Mouse (Mus musculus): Measurements from ENCODE around the gene Cct4. TPM values are rescaled to one million over a fixed set of nuclear protein-coding genes. Genes with fewer than 3 reads are reported as not detected.

Gene Cct4
- polyA plus RNA-seq (2012; ENCODE audit: insufficient read depth, insufficient read length, missing spikeins) = 98.0 and 116 TPM in 2 replicates

- H3K4me3 ChIP-seq (ENCODE audit: insufficient read depth, low read depth, low read length) = peak within 1 kb of the TSS; percentile 88
- H3K4me1 ChIP-seq (ENCODE audit: control insufficient read depth, insufficient read depth, insufficient read length, low read length) = peaks cover 6% of the 10 kb centered on the region; the same call in 1 of the 2 replicates
- peak within 1 kb of the TSS; percentile 78 for H3K27ac ChIP-seq (replicated peaks; ENCODE audit: low read depth, low read length)
Measured at GRCm38 (mm10) chr11:22990393-22991126, at the start of gene Cct4. Gene Cct4 (plus strand): TSS chr11:22990519.

DNA sequence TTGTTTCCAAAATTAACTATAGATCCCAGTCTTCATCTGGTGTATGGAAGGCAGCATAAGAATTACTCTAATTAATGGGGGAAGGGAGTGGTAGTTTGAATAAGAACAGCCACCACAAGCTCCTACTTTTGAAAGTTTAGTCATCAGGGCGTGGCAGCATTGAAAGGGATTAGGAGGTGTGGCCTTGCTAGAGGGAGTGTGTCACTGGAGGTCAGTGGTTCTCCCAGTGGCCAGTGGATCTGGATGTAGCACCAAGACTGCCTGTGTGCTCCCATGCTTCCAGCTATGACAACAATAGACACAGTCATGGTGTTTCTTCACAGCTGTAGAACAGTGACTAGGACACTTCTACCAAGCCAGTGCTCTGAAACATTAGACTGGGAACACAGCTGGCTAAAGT, 41.2 kb upstream of the Cct4 start:
- Histone ChIP-seq H3K27ac (replicated peaks; ENCODE audit: low read depth, low read length) (no peak overlapping the region), H3K4me3 (ENCODE audit: insufficient read depth, low read depth, low read length) (no peak overlapping the region), H3K4me1 (ENCODE audit: control insufficient read depth, insufficient read depth, insufficient read length, low read length) (no peaks in the 10 kb centered on the region)

GRCm38 (mm10) chr11:22950131-22950530, 40.2 kb upstream of the Cct4 start:
- no peak overlapping the region for H3K4me3 ChIP-seq (ENCODE audit: insufficient read depth, low read depth, low read length)
- H3K27ac ChIP-seq (replicated peaks; ENCODE audit: low read depth, low read length) = no peak overlapping the region
- H3K4me1 ChIP-seq (ENCODE audit: control insufficient read depth, insufficient read depth, insufficient read length, low read length) = no peaks in the 10 kb centered on the region

GRCm38 (mm10) chr11:22952668-22953067, 37.7 kb upstream of the Cct4 start:
- no peaks in the 10 kb centered on the region for H3K4me1 ChIP-seq (ENCODE audit: control insufficient read depth, insufficient read depth, insufficient read length, low read length)
- no peak overlapping the region for H3K4me3 ChIP-seq (ENCODE audit: insufficient read depth, low read depth, low read length)
- no peak overlapping the region for H3K27ac ChIP-seq (replicated peaks; ENCODE audit: low read depth, low read length)

GRCm38 (mm10) chr11:22956346-22956745, 34.0 kb upstream of the Cct4 start:
- H3K4me3 ChIP-seq (ENCODE audit: insufficient read depth, low read depth, low read length) = no peak overlapping the region
- no peaks in the 10 kb centered on the region for H3K4me1 ChIP-seq (ENCODE audit: control insufficient read depth, insufficient read depth, insufficient read length, low read length)
- H3K27ac ChIP-seq (replicated peaks; ENCODE audit: low read depth, low read length) = no peak overlapping the region

DNA sequence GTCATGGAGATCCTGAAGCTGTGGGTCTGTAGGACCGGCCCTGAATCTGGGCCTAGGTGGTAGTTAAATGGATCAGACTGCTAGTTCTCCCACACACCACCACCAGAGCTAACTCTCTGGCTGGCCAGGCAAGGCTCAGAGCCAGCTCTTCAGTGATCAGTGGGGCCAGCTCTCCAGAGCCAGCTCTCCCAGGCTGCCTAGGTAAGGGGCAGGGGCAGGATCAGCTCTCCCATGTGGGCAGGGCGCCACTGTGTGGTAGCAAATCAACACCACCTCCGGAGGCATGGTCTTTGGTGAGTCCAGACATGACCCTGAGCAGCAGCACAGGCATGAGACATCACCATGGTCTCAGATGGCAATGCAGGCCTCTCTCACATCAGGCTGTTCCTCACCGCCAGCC, 33.5 kb upstream of the Cct4 start:
- H3K27ac ChIP-seq (replicated peaks; ENCODE audit: low read depth, low read length) = no peak overlapping the region
- H3K4me3 ChIP-seq (ENCODE audit: insufficient read depth, low read depth, low read length) = no peak overlapping the region
- no peaks in the 10 kb centered on the region for H3K4me1 ChIP-seq (ENCODE audit: control insufficient read depth, insufficient read depth, insufficient read length, low read length)

DNA sequence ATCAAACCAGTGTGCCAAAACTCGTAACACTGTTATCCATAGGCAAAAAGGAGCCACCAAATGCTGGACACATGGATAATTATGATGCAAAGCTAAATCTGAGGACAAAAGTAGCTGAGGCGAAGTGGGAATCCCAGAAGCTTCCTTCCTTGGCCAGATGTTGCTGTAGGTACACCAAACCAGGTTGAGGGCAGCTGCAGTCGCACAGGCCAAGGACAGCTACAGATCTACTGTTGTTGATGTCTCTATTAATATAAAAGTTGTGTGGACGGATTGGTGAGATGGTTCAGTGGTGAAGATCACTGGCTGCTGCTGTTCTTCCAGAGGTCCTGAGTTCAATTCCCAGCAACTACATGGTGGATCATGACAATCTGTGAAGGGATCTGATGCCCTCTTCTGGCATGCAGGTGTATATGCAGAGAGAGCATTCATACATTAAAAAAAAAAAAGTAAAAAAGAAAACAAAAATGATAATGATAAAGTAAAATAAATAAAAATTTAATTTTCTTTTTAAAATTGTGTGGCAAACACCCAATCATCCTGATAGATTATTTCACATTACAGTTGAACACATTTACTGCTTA, 32.4 kb upstream of the Cct4 start:
- Histone ChIP-seq H3K27ac (replicated peaks; ENCODE audit: low read depth, low read length) (no peak overlapping the region), H3K4me3 (ENCODE audit: insufficient read depth, low read depth, low read length) (no peak overlapping the region), H3K4me1 (ENCODE audit: control insufficient read depth, insufficient read depth, insufficient read length, low read length) (no peaks in the 10 kb centered on the region)

DNA sequence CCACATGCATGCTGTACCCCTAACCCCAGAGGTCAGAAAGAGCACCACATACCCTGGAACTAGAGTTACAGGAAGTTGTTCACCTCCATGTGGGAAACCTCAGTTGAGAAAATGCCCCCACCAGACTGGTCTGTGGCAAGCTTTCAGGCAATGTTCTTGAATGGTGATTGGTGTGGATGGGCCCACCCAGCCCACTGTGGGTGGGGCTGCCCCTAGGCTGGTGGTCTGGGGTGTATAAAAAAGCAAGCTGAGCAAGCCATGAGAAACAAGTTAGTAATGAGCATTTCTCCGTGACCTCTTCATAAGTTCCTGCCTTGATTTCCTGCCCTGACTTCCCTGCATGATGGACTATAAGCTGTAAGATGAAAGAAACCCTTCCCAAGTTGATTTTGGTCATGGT, 28.2 kb upstream of the Cct4 start:
- no peak overlapping the region for H3K27ac ChIP-seq (replicated peaks; ENCODE audit: low read depth, low read length)
- no peak overlapping the region for H3K4me3 ChIP-seq (ENCODE audit: insufficient read depth, low read depth, low read length)
- no peaks in the 10 kb centered on the region for H3K4me1 ChIP-seq (ENCODE audit: control insufficient read depth, insufficient read depth, insufficient read length, low read length)

- no peak overlapping the region for H3K4me3 ChIP-seq (ENCODE audit: insufficient read depth, low read depth, low read length)
- no peak overlapping the region for H3K27ac ChIP-seq (replicated peaks; ENCODE audit: low read depth, low read length)
- H3K4me1 ChIP-seq (ENCODE audit: control insufficient read depth, insufficient read depth, insufficient read length, low read length) = no peaks in the 10 kb centered on the region
Measured at GRCm38 (mm10) chr11:22964401-22964800, 25.9 kb upstream of the Cct4 start.

GRCm38 (mm10) chr11:22965503-22965902, 24.8 kb upstream of the Cct4 start:
- H3K4me1 ChIP-seq (ENCODE audit: control insufficient read depth, insufficient read depth, insufficient read length, low read length) = no peaks in the 10 kb centered on the region
- H3K4me3 ChIP-seq (ENCODE audit: insufficient read depth, low read depth, low read length) = no peak overlapping the region
- H3K27ac ChIP-seq (replicated peaks; ENCODE audit: low read depth, low read length) = no peak overlapping the region

- Histone ChIP-seq H3K27ac (replicated peaks; ENCODE audit: low read depth, low read length) (no peak overlapping the region), H3K4me3 (ENCODE audit: insufficient read depth, low read depth, low read length) (no peak overlapping the region), H3K4me1 (ENCODE audit: control insufficient read depth, insufficient read depth, insufficient read length, low read length) (no peaks in the 10 kb centered on the region)
Measured at GRCm38 (mm10) chr11:22969486-22969885, 20.8 kb upstream of the Cct4 start.

GRCm38 (mm10) chr11:22970546-22970945, 19.8 kb upstream of the Cct4 start:
- Histone ChIP-seq H3K4me1 (ENCODE audit: control insufficient read depth, insufficient read depth, insufficient read length, low read length) (0 out of 2 replicates have a peak, but pooled peaks cover 2% of the 10 kb centered on the region), H3K27ac (replicated peaks; ENCODE audit: low read depth, low read length) (no peak overlapping the region), H3K4me3 (ENCODE audit: insufficient read depth, low read depth, low read length) (no peak overlapping the region)

DNA sequence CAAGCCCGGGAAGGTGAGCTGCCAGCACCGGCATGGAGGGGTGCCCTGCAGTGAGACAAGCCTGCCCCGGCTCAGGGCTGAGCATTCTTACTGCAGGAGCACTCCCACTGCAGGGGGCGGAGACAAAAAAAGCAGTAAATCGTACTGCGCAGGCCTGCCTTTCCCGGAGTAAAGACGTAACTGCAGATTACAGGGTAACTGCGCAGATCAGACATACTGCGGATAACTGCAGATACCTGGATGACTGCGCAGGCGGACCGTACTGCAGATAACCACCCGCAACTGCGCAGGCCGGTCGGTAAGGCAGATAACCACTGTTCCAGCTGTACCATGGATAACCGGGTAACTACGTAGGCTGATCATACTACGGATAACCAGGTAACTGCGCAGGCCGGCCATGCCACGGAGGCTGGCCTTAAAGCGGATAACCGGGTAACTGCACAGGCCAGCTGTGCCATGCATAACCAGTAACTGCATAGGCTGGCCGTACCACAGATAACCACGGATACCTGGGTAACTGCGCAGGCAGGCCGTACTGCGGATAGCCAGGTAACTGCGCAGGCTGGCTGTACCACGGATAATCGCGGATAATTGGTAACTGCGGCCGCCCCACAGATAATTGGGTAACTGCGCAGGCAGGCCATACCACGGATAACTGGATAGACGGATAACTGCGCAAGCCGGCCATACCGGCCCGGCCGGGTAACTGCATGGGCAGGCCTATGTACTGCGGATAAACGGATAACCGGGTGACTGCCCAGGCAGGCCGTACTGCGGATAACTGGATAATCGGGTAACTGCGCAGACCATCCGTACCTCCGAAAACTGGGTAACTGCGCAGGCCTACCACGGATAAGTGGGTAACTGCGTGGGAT, 18.2 kb upstream of the Cct4 start, which contains the start of gene Zrsr1:
Zrsr1 (plus strand) TSS at position 171 of the 875 bp plus-strand sequence.
- H3K4me3 ChIP-seq (ENCODE audit: insufficient read depth, low read depth, low read length) = peak within 1 kb of the TSS; percentile 84
- peak within 1 kb of the TSS; percentile 98 for H3K27ac ChIP-seq (replicated peaks; ENCODE audit: low read depth, low read length)
- peaks cover 6% of the 10 kb centered on the region; the same call in 1 of the 2 replicates for H3K4me1 ChIP-seq (ENCODE audit: control insufficient read depth, insufficient read depth, insufficient read length, low read length)

GRCm38 (mm10) chr11:22972746-22973526, 17.4 kb upstream of the Cct4 start:
- peak overlapping the region; percentile 98 for H3K27ac ChIP-seq (replicated peaks; ENCODE audit: low read depth, low read length)
- peak overlapping the region; percentile 84 for H3K4me3 ChIP-seq (ENCODE audit: insufficient read depth, low read depth, low read length)
- H3K4me1 ChIP-seq (ENCODE audit: control insufficient read depth, insufficient read depth, insufficient read length, low read length) = peaks cover 6% of the 10 kb centered on the region; the same call in 1 of the 2 replicates

Measured in brown adipose tissue, adult 24 weeks (tissue).